Mouse (Mus musculus): ENCODE results near the gene Gm20388.

- TF ChIP-seq CTCF (IDR thresholded peaks at IDR 0.05; ENCODE audit: extremely low read depth, insufficient read depth, low read length) (no peak), POLR2A (IDR thresholded peaks at IDR 0.05; ENCODE audit: extremely low read depth, insufficient read depth, low read length) (no peak)
Measured at GRCm38 (mm10) chr8:121811931-121812570, 1901.4 kb downstream of the Gm20388 start.

Measured in cortical plate, adult 2 months (tissue).